Mouse (Mus musculus): ENCODE measurements around the gene Arr3. TPM values are rescaled to one million over a fixed set of nuclear protein-coding genes. Genes with fewer than 3 reads are reported as not detected.

Gene Arr3
- total RNA-seq, 2 experiments from 2014 or later, result 1.3 to 2.3 TPM

Other genes with a start within 250 kb of the Arr3 start
- gene Otud6a, start 176.5 kb upstream of the Arr3 start, total RNA-seq (2021), result not detected
- gene Awat2, start 162.8 kb upstream of the Arr3 start, total RNA-seq (2021), result under 1 TPM in 1 of 2 experiments, not detected in 1; 0.21 TPM
- 10 to 100 TPM; 33.3 to 34.9 TPM for gene Igbp1, start 111.2 kb upstream of the Arr3 start, total RNA-seq (2021)
- under 1 TPM; 0.37 TPM for gene Dgat2l6, start 80.7 kb upstream of the Arr3 start, total RNA-seq (2021)
- gene Awat1, start 33.2 kb upstream of the Arr3 start, total RNA-seq (2021), result not detected
- not detected for gene P2ry4, start 10.6 kb upstream of the Arr3 start, total RNA-seq (2021)
- gene Kif4, start 20.2 kb downstream of the Arr3 start, total RNA-seq (2021), result under 1 TPM; 0.66 to 0.98 TPM
- gene Pdzd11, start 21.1 kb downstream of the Arr3 start, total RNA-seq (2021), result 10 to 100 TPM; 44.4 to 51.7 TPM
- 10 to 100 TPM in 1 of 2 experiments, 1 to 10 TPM in 1; 8.5 to 11.6 TPM for gene Gdpd2, start 124.4 kb downstream of the Arr3 start, total RNA-seq (2021)
- 100 to 1,000 TPM; 151 to 153 TPM for gene Dlg3, start 162.2 kb downstream of the Arr3 start, total RNA-seq (2021)